Mouse (Mus musculus): ENCODE results near the gene Slc22a2. TPM values are rescaled to one million over a fixed set of nuclear protein-coding genes. Genes with fewer than 3 reads are reported as not detected.
A peak's percentile ranks its signal among the peaks of the same experiment; 100 is the strongest.

Gene Slc22a2
- polyA plus RNA-seq, 1 experiment from 2014 or later: not detected

DNA sequence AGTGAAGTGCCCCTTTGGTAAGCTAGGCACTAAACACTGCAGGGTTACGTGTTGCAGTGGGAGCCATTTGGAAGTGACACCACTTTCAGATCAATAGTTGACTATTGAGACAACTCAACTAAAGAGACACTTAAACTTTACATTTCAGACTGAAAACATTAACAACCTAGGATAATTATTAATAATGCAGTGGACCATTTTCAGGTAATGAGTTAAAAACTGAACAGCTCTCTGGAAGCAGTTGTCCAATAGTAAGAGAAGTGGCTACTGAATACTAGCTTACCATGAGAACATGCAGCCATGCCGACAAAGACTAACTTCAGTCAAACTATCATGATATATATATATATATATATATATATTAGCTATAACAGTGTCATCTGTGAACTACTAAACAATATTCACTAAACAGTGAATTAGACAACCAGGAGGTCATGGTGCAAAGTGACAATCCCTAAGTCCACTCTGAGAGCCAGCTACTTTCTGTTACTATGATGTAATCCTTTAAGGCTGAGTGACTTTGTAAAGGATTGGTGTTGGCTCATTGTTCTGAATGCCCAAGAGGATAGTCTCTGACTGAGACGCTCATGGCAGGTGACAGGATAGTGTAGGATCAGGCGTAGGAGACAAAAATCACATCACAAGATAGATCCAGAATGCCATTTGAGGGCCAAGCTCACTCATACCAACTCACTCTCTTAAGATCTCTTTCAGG, 7.1 kb downstream of the Slc22a2 start:
- 86% methylated on average over 4 of the region's 4 CpGs for WGBS

GRCm38 (mm10) chr17:12595846-12596515, 12.0 kb downstream of the Slc22a2 start:
- no peaks in the 10 kb centered on the region for H3K27me3 ChIP-seq (ENCODE audit: insufficient read depth, poor library complexity, severe bottlenecking)
- no peak overlapping the region for H3K27ac ChIP-seq
- no peak overlapping the region for H3K4me3 ChIP-seq
- 83% methylated on average over 13 of the region's 13 CpGs for WGBS
- H3K36me3 ChIP-seq: no peaks in the 10 kb centered on the region
- no peak for DNase-seq (ENCODE audit: low spot score)
- no peaks in the 10 kb centered on the region for H3K4me1 ChIP-seq (replicated peaks)
- peaks cover 20% of the 10 kb centered on the region for H3K9me3 ChIP-seq

More for the DNA sequence above, 7.1 kb downstream of the Slc22a2 start:
- H3K4me1 ChIP-seq (replicated peaks): no peaks in the 10 kb centered on the region
- H3K9me3 ChIP-seq: peaks cover 6% of the 10 kb centered on the region; the same call in 1 of the 2 replicates
- no peak for DNase-seq (ENCODE audit: low spot score)
- no peaks in the 10 kb centered on the region for H3K36me3 ChIP-seq
- no peak overlapping the region for H3K27ac ChIP-seq
- no peak overlapping the region for H3K4me3 ChIP-seq
- no peaks in the 10 kb centered on the region for H3K27me3 ChIP-seq (ENCODE audit: insufficient read depth, poor library complexity, severe bottlenecking)

DNA sequence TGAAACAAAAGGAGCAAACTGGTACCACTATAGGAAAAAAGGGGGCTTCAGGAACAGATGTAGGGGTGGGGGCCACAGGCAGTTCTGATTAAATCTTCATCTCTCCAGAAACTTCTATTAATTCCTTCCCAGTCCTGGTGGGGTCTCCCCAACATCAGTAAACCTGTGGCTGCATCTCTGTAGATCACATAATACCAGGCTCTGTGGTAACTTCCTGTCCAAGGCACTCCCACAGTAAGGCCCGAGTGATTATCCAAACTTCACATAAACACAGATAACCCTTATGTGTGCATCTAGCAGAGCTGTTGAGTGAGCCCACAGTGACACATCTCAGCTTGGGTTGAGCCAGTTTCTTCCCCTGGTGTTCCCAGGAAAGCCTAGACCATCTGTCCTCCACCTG, 22.7 kb downstream of the Slc22a2 start:
- H3K27me3 ChIP-seq (ENCODE audit: insufficient read depth, poor library complexity, severe bottlenecking): no peaks in the 10 kb centered on the region
- no peaks in the 10 kb centered on the region for H3K4me1 ChIP-seq (replicated peaks)
- H3K4me3 ChIP-seq: no peak overlapping the region
- H3K9me3 ChIP-seq: no peaks in the 10 kb centered on the region
- H3K36me3 ChIP-seq: no peaks in the 10 kb centered on the region
- H3K27ac ChIP-seq: no peak overlapping the region
- WGBS: 70% methylated on average over 1 of the region's 1 CpGs
- no peak for DNase-seq (ENCODE audit: low spot score)

- Histone ChIP-seq H3K36me3 (no peaks in the 10 kb centered on the region), H3K4me1 (replicated peaks) (no peaks in the 10 kb centered on the region), H3K27me3 (ENCODE audit: insufficient read depth, poor library complexity, severe bottlenecking) (no peaks in the 10 kb centered on the region), H3K27ac (no peak overlapping the region), H3K9me3 (no peaks in the 10 kb centered on the region), H3K4me3 (no peak overlapping the region)
- DNase-seq (ENCODE audit: low spot score): no peak
These were observed 23.3 kb downstream of the Slc22a2 start for GRCm38 (mm10) chr17:12607202-12607601.

- Histone ChIP-seq H3K4me3 (no peak overlapping the region), H3K27me3 (ENCODE audit: insufficient read depth, poor library complexity, severe bottlenecking) (no peaks in the 10 kb centered on the region), H3K9me3 (no peaks in the 10 kb centered on the region), H3K36me3 (no peaks in the 10 kb centered on the region), H3K4me1 (replicated peaks) (no peaks in the 10 kb centered on the region), H3K27ac (no peak overlapping the region)
- WGBS: 89% methylated on average over 15 of the region's 15 CpGs
- DNase-seq (ENCODE audit: low spot score): no peak
These were observed 30.8 kb downstream of the Slc22a2 start for GRCm38 (mm10) chr17:12614511-12615385.

DNA sequence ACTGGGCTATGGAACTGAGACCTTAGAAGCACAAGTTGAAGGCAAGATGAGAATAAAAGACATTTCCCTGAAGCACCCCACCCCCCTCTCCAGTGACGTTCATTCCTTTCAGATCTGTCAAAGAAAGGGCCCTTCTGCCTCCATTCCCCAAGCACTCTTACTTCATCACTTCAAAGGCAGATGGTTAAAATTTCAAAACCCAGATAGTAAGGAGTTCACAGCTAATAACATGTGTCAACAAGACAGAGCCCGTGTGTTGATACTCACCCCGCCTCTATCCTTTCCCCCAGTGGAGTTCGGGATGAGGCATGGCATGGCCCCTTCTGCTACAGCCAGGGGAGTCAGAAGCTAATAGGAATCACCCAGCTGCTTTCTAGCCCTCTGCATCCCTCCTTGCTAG, 31.5 kb downstream of the Slc22a2 start:
- no peaks in the 10 kb centered on the region for H3K36me3 ChIP-seq
- H3K4me1 ChIP-seq (replicated peaks): no peaks in the 10 kb centered on the region
- WGBS: 67% methylated on average over 4 of the region's 4 CpGs
- H3K9me3 ChIP-seq: no peaks in the 10 kb centered on the region
- no peak overlapping the region for H3K4me3 ChIP-seq
- no peak overlapping the region for H3K27ac ChIP-seq
- no peak for DNase-seq (ENCODE audit: low spot score)
- no peaks in the 10 kb centered on the region for H3K27me3 ChIP-seq (ENCODE audit: insufficient read depth, poor library complexity, severe bottlenecking)

- DNase-seq (ENCODE audit: low spot score): no peak
- Histone ChIP-seq H3K4me1 (replicated peaks) (no peaks in the 10 kb centered on the region), H3K27ac (no peak overlapping the region), H3K9me3 (peaks cover 6% of the 10 kb centered on the region; the same call in 1 of the 2 replicates), H3K4me3 (no peak overlapping the region), H3K27me3 (ENCODE audit: insufficient read depth, poor library complexity, severe bottlenecking) (no peaks in the 10 kb centered on the region), H3K36me3 (no peaks in the 10 kb centered on the region)
- 74% methylated on average over 2 of the region's 2 CpGs for WGBS
These were observed 35.7 kb downstream of the Slc22a2 start for GRCm38 (mm10) chr17:12619641-12620040.

DNA sequence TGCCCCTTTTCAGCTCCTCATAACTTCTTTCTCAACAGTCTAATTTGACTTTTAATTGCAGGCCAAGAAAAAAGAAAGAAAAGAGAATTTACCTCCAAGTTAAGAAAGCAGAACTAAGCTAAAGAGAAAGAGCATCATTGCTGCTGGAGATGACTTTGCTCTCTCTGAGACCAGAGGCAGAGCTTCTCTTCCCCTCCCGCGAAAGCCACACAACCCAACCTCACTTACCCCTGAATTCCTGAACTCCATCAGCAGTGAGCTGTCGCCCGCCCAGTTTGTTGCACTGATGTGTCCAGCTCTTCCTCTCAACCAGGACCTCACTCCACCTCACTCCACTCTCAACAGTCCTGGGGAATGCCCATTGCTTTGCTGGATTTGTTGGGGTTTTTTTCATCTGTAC, 44.1 kb downstream of the Slc22a2 start:
- H3K4me1 ChIP-seq (replicated peaks): peaks cover 18% of the 10 kb centered on the region
- peaks cover 21% of the 10 kb centered on the region for H3K9me3 ChIP-seq
- H3K36me3 ChIP-seq: no peaks in the 10 kb centered on the region
- no peak overlapping the region for H3K4me3 ChIP-seq
- DNase-seq (ENCODE audit: low spot score): no peak
- H3K27ac ChIP-seq: no peak overlapping the region
- no peaks in the 10 kb centered on the region for H3K27me3 ChIP-seq (ENCODE audit: insufficient read depth, poor library complexity, severe bottlenecking)
- 87% methylated on average over 4 of the region's 4 CpGs for WGBS

- peak; percentile 67 for DNase-seq (ENCODE audit: low spot score)
- peak overlapping the region; percentile 45; the same call in 1 of the 2 replicates for H3K27ac ChIP-seq
- 0 out of 2 replicates have a peak, but pooled peaks cover under 1% of the 10 kb centered on the region for H3K9me3 ChIP-seq
- H3K36me3 ChIP-seq: no peaks in the 10 kb centered on the region
- WGBS: 41% methylated on average over 6 of the region's 6 CpGs
- peaks cover 22% of the 10 kb centered on the region for H3K4me1 ChIP-seq (replicated peaks)
- no peak overlapping the region for H3K4me3 ChIP-seq
- peaks cover 9% of the 10 kb centered on the region; the same call in 1 of the 2 replicates for H3K27me3 ChIP-seq (ENCODE audit: insufficient read depth, poor library complexity, severe bottlenecking)
These were observed 47.2 kb downstream of the Slc22a2 start for GRCm38 (mm10) chr17:12630976-12631730.

GRCm38 (mm10) chr17:12631771-12632600, 48.1 kb downstream of the Slc22a2 start:
- H3K9me3 ChIP-seq: no peaks in the 10 kb centered on the region
- no peak for DNase-seq (ENCODE audit: low spot score)
- no peak overlapping the region for H3K4me3 ChIP-seq
- H3K36me3 ChIP-seq: no peaks in the 10 kb centered on the region
- peaks cover 9% of the 10 kb centered on the region; the same call in 1 of the 2 replicates for H3K27me3 ChIP-seq (ENCODE audit: insufficient read depth, poor library complexity, severe bottlenecking)
- WGBS: 50% methylated on average over 7 of the region's 7 CpGs
- peaks cover 24% of the 10 kb centered on the region for H3K4me1 ChIP-seq (replicated peaks)
- no peak overlapping the region for H3K27ac ChIP-seq

- peaks cover 9% of the 10 kb centered on the region; the same call in 1 of the 2 replicates for H3K27me3 ChIP-seq (ENCODE audit: insufficient read depth, poor library complexity, severe bottlenecking)
- no peaks in the 10 kb centered on the region for H3K36me3 ChIP-seq
- H3K4me1 ChIP-seq (replicated peaks): peaks cover 28% of the 10 kb centered on the region
- DNase-seq (ENCODE audit: low spot score): no peak
- no peak overlapping the region for H3K4me3 ChIP-seq
- no peaks in the 10 kb centered on the region for H3K9me3 ChIP-seq
- WGBS: 71% methylated on average over 4 of the region's 4 CpGs
- no peak overlapping the region for H3K27ac ChIP-seq
These were observed 50.9 kb downstream of the Slc22a2 start for GRCm38 (mm10) chr17:12634814-12635213.

Measured in hindbrain, embryonic 10.5 days (tissue).